Mouse (Mus musculus) limb, embryonic 14.5 days (tissue): ENCODE data around the gene B4galt5. TPM values are rescaled to one million over a fixed set of nuclear protein-coding genes. Genes with fewer than 3 reads are reported as not detected.

Experiments used
- ATAC-seq: fragments of 200-750 bp; cut with Nextera tagmentation; 2 replicates; pipeline ENCODE4 v1.8.0; 2017; ENCODE audit warnings: low read depth, moderate number of reproducible peaks, moderate TSS enrichment; ENCODE audit not compliant: low FRiP score
- DNase-seq: peaks from one replicate; pipeline ENCODE4 v3.0.0-alpha.2; 2015; ENCODE audit warnings: low spot score
- H3K27ac ChIP-seq: fragments of 300-500 bp; sonication (generic); replicated peaks from 2 replicates; pipeline ENCODE4 v1.5.1; 2014; ENCODE audit warnings: low read depth, mild to moderate bottlenecking, low read length, moderate library complexity, mixed read lengths
- H3K27me3 ChIP-seq: fragments of 300-500 bp; sonication (generic); 2 replicates; pipeline ENCODE4 v1.6.1; 2014; ENCODE audit warnings: low read length, mixed read lengths; ENCODE audit not compliant: control insufficient read depth, insufficient read depth
- H3K36me3 ChIP-seq: fragments of 300-500 bp; sonication (generic); 2 replicates; pipeline ENCODE4 v1.6.1; 2014; ENCODE audit warnings: mild to moderate bottlenecking, low read length, moderate library complexity, mixed read lengths; ENCODE audit not compliant: control insufficient read depth, insufficient read depth
- H3K4me1 ChIP-seq: fragments of 300-500 bp; sonication (generic); 2 replicates; pipeline ENCODE4 v1.6.1; 2014; ENCODE audit warnings: antibody characterized with exemption, low read length, mixed read lengths; ENCODE audit not compliant: control insufficient read depth, insufficient read depth
- H3K4me2 ChIP-seq: fragments of 300-500 bp; sonication (generic); replicated peaks from 2 replicates; pipeline ENCODE4 v1.6.1; 2014; ENCODE audit warnings: low read depth, mild to moderate bottlenecking, low read length, moderate library complexity; ENCODE audit not compliant: severe bottlenecking
- H3K4me3 ChIP-seq: fragments of 300-500 bp; sonication (generic); replicated peaks from 2 replicates; pipeline ENCODE4 v1.5.1; 2014; ENCODE audit warnings: low read length
- H3K9ac ChIP-seq: fragments of 300-500 bp; sonication (generic); 2 replicates; pipeline ENCODE4 v1.6.1; 2014; ENCODE audit warnings: mild to moderate bottlenecking, low read depth, low read length, moderate library complexity; ENCODE audit not compliant: severe bottlenecking
- H3K9me3 ChIP-seq: fragments of 300-500 bp; sonication (generic); 2 replicates; pipeline ENCODE4 v1.6.1; 2016; ENCODE audit warnings: low read length; ENCODE audit not compliant: control insufficient read depth
- POLR2A ChIP-seq: fragments of 200-500 bp; IDR thresholded peaks from 2 replicates; pipeline ENCODE4 v1.8.0; 2012; ENCODE audit warnings: inconsistent platforms, mild to moderate bottlenecking, moderate library complexity, borderline replicate concordance; ENCODE audit not compliant: insufficient read depth, insufficient read length; ENCODE audit errors: extremely low read depth
- whole genome bisulfite sequencing: fragments of 180-500 bp; shearing (Covaris S2); extraction: QIAGEN DNeasy Blood & Tissue Kit; methylation state at CpG from one replicate; pipeline ENCODE4 v1.1.7; 2014; 5-methylcytosine and 5-hydroxymethylcytosine counted together
- polyA plus RNA-seq, 2 experiments: library from polyadenylated mRNA; depleted of rRNA in 1 of 2; stranded (reverse) in 1 of 2; unstranded in 1 of 2; fragments of >200 nt; fragmentation: Nextera tagmentation in 1 of 2; extraction: Ambion mirVana in 1 of 2; gene quantifications; 2 replicates each; pipeline versions ENCODE4 v1.2.1 to v1.2.3; 2012 to 2014

Gene B4galt5
- polyA plus RNA-seq, 2 experiments, result 23.2 to 23.6 TPM

- no peak overlapping the region for H3K9ac ChIP-seq
- no peaks in the 10 kb centered on the region for H3K27me3 ChIP-seq
- 90% methylated on average over 13 of the region's 13 CpGs for WGBS
- no peaks in the 10 kb centered on the region for H3K4me1 ChIP-seq
- no peak for TF ChIP-seq POLR2A
- no peak overlapping the region for H3K27ac ChIP-seq
- no peaks in the 10 kb centered on the region for H3K9me3 ChIP-seq
- DNase-seq (no peak), ATAC-seq (no peak)
- H3K4me3 ChIP-seq, result no peak overlapping the region
- H3K36me3 ChIP-seq, result no peaks in the 10 kb centered on the region
- no peak overlapping the region for H3K4me2 ChIP-seq
Observed at GRCm38 (mm10) chr2:167281461-167281860, 67.5 kb downstream of the B4galt5 start.

GRCm38 (mm10) chr2:167280986-167281310 lies 68.0 kb downstream of the B4galt5 start:
- no peak for DNase-seq
- no peak overlapping the region for H3K9ac ChIP-seq
- 77% methylated on average over 4 of the region's 4 CpGs for WGBS
- no peaks in the 10 kb centered on the region for H3K36me3 ChIP-seq
- no peak overlapping the region for H3K4me3 ChIP-seq
- no peak for TF ChIP-seq POLR2A
- no peaks in the 10 kb centered on the region for H3K4me1 ChIP-seq
- no peak overlapping the region for H3K4me2 ChIP-seq
- no peaks in the 10 kb centered on the region for H3K27me3 ChIP-seq
- H3K9me3 ChIP-seq, result no peaks in the 10 kb centered on the region
- peak; percentile 26; the same call in 1 of the 2 replicates for ATAC-seq
- no peak overlapping the region for H3K27ac ChIP-seq

- no peak overlapping the region for H3K4me2 ChIP-seq
- H3K9me3 ChIP-seq, result no peaks in the 10 kb centered on the region
- no peaks in the 10 kb centered on the region for H3K4me1 ChIP-seq
- no peak overlapping the region for H3K27ac ChIP-seq
- peak; percentile 65 for DNase-seq
- 46% methylated on average over 26 of the region's 26 CpGs for WGBS
- no peak for TF ChIP-seq POLR2A
- no peak overlapping the region for H3K4me3 ChIP-seq
- peak; percentile 84 for ATAC-seq
- no peaks in the 10 kb centered on the region for H3K27me3 ChIP-seq
- no peak overlapping the region for H3K9ac ChIP-seq
- H3K36me3 ChIP-seq, result no peaks in the 10 kb centered on the region
Observed at GRCm38 (mm10) chr2:167280090-167280985, 68.6 kb downstream of the B4galt5 start.

- ATAC-seq (peak; percentile 56; the same call in 1 of the 2 replicates), DNase-seq (peak; percentile 51)
- no peaks in the 10 kb centered on the region for H3K27me3 ChIP-seq
- TF ChIP-seq POLR2A, result no peak
- no peak overlapping the region for H3K4me2 ChIP-seq
- 52% methylated on average over 17 of the region's 17 CpGs for WGBS
- no peaks in the 10 kb centered on the region for H3K36me3 ChIP-seq
- H3K4me3 ChIP-seq, result no peak overlapping the region
- H3K9ac ChIP-seq, result no peak overlapping the region
- no peaks in the 10 kb centered on the region for H3K9me3 ChIP-seq
- no peaks in the 10 kb centered on the region for H3K4me1 ChIP-seq
- no peak overlapping the region for H3K27ac ChIP-seq
Observed at GRCm38 (mm10) chr2:167278751-167279526, 70.0 kb downstream of the B4galt5 start.

DNA sequence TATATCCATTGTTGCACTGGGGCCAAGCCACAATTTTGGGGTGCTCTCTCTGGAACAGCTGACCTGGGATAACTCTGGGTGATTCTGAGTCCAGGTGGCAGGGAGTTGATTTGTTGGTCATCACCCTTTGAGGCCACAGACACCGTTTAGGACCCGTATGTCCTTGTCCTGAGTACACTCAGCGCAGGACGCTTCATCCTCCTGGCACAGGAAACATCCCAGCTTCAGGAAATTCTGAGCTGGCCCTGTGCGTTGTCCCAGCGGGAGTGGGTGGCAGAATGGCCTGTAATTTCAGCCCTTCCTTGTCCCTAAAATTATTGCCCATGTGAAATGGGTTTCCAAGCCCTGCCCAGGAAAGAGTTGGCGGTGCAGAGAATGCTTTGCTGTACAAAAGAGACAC lies 71.0 kb downstream of the B4galt5 start:
- Histone ChIP-seq H3K4me1 (no peaks in the 10 kb centered on the region), H3K4me2 (no peak overlapping the region), H3K27ac (no peak overlapping the region), H3K27me3 (no peaks in the 10 kb centered on the region), H3K36me3 (no peaks in the 10 kb centered on the region), H3K4me3 (no peak overlapping the region), H3K9ac (no peak overlapping the region), H3K9me3 (no peaks in the 10 kb centered on the region)
- WGBS, result 88% methylated on average over 7 of the region's 7 CpGs
- no peak for DNase-seq
- ATAC-seq, result no peak
- TF ChIP-seq POLR2A, result no peak
